Mouse (Mus musculus): ENCODE data around the gene Scai. TPM values are rescaled to one million over a fixed set of nuclear protein-coding genes. Genes with fewer than 3 reads are reported as not detected.

Gene Scai
- polyA plus RNA-seq, 1 experiment from 2014 or later = 6.6 TPM

DNA sequence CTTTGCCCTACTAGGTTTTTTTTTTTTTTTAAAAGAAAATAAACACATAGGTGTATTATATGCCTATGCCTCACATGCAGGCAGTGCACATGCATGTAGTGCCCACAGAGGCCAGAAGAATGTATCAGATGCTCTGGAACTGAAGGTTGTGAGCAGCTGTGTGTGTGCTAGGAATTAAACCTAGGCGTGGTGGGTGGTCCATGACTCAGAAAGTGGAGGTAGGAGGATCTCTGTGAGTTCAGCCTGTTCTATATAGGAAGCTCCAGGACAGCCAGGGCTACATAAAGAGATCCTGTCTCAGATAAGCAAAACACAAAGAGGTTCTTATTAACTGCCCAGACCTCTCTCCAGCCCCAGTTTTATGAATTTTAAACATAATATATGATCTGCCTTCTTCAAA lies 121.4 kb downstream of the Scai start:
- ATAC-seq (replicated peaks; ENCODE audit: low FRiP score, low TSS enrichment, low read depth) (no peak), DNase-seq (ENCODE audit: low spot score) (no peak)
- Histone ChIP-seq H3K4me2 (ENCODE audit: low read length) (no peak overlapping the region), H3K9me3 (ENCODE audit: control insufficient read depth, low read length) (no peaks in the 10 kb centered on the region), H3K27ac (ENCODE audit: low read depth) (no peak overlapping the region), H3K4me3 (ENCODE audit: low read depth, low read length) (no peak overlapping the region), H3K36me3 (ENCODE audit: control insufficient read depth, insufficient read depth, low read length) (no peaks in the 10 kb centered on the region), H3K27me3 (replicated peaks; ENCODE audit: control insufficient read depth, insufficient read depth, low read length) (no peaks in the 10 kb centered on the region), H3K9ac (ENCODE audit: low read length) (no peak overlapping the region), H3K4me1 (replicated peaks; ENCODE audit: control insufficient read depth, insufficient read depth, low read length) (no peaks in the 10 kb centered on the region; the same call in 1 of the 2 replicates)
- 74% methylated on average over 1 of the region's 1 CpGs for WGBS

DNA sequence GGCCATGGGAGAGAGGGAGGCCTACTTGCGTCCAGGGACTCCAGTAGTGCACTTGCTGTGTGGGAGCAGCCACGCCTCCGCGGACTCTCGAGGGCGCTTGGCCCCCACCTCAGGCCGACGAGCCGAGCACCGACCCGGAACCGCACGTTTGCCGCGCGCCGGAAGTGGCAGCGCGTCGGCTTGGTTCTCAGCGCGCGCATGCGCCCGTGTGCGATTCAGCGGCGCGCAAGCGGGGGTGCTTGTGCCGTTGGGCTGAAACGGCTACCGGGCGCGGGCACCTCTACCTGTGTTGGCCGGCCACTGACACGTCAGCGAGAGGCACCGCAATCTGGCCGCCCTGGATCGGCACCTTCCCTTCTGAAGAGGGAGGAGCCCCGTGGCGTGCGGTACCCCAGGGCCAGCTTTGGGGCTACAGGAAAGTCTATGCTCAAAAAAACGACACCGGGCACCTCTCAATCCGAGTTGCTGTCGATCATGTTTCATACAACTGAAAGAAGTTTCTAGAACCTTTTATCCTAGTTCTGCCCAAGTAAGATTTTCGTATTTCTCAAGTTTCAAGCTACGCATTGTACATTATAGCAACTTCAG lies 125.0 kb downstream of the Scai start, which contains the start of gene Golga1:
Golga1 (minus strand) TSS at position 142 of the 588 bp plus-strand sequence.
- no peaks in the 10 kb centered on the region for H3K9me3 ChIP-seq (ENCODE audit: control insufficient read depth, low read length)
- 1% methylated on average over 50 of the region's 50 CpGs for WGBS
- H3K9ac ChIP-seq (ENCODE audit: low read length) = peak within 1 kb of the TSS; percentile 90
- H3K36me3 ChIP-seq (ENCODE audit: control insufficient read depth, insufficient read depth, low read length) = peaks cover 18% of the 10 kb centered on the region
- H3K27me3 ChIP-seq (replicated peaks; ENCODE audit: control insufficient read depth, insufficient read depth, low read length) = no peaks in the 10 kb centered on the region
- H3K4me2 ChIP-seq (ENCODE audit: low read length) = peak within 1 kb of the TSS; percentile 77
- ATAC-seq (replicated peaks; ENCODE audit: low FRiP score, low TSS enrichment, low read depth) (peak; percentile 98), DNase-seq (ENCODE audit: low spot score) (peak; percentile 91)
- peak within 1 kb of the TSS; percentile 84 for H3K27ac ChIP-seq (ENCODE audit: low read depth)
- peak within 1 kb of the TSS; percentile 83 for H3K4me3 ChIP-seq (ENCODE audit: low read depth, low read length)
- no peaks in the 10 kb centered on the region; the same call in 1 of the 2 replicates for H3K4me1 ChIP-seq (replicated peaks; ENCODE audit: control insufficient read depth, insufficient read depth, low read length)

DNA sequence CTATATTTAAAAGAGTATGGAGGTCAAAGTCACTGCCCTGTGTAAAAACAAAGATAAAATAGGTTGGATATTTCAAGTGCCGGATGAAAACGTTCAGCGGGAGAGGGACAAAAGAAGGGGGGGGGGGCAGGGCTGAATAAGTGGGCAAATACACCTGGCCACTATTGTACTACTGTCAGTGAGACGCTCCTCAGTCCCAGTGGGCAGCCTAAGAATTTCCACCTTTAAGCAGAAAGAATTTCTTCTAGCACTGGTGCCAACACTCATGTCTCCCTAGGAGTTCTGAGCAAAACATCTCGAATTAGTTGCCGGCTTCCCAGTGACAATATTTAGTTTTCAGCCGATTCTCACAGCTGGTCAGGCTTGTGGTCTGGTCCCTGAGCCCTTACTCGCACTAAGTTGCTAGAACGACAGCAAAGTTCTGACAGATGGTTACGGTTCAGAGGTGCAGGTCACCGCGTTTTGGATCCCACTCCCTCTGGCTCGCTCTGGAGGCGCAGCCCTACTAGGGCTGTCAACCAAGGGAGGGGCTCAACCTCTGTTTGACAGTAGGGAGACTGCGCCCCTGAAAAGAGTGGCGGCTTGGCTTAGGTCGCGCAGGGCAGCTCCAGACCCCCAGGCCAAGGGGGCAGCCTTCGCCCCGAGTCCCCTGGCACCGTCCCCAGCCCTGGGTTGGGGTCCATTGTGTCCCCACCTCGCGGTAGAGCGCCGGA lies 125.7 kb downstream of the Scai start:
- H3K27me3 ChIP-seq (replicated peaks; ENCODE audit: control insufficient read depth, insufficient read depth, low read length) = no peaks in the 10 kb centered on the region
- DNase-seq (ENCODE audit: low spot score) (no peak), ATAC-seq (replicated peaks; ENCODE audit: low FRiP score, low TSS enrichment, low read depth) (peak; percentile 82)

DNA sequence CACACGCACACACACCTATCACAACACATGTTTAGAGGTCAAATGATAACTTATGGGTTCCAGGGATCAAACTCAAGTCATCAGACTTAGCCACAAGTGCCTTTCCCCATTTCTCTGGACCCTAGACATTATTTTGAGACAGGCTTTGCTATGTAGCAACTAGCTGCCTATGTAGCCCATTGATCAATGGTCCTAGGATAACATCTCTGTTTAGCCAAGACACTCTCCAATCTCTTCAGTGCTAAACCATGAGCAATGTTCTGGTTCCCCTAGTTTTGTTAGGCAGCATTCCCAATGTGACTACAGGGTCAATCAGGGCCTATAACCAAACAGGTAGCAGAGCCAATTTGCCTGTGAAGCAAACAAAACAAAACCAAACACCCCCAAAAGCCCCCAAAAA lies 142.0 kb downstream of the Scai start:
- WGBS = 94% methylated on average over 1 of the region's 1 CpGs
- Histone ChIP-seq H3K36me3 (ENCODE audit: control insufficient read depth, insufficient read depth, low read length) (peaks cover 86% of the 10 kb centered on the region), H3K4me3 (ENCODE audit: low read depth, low read length) (no peak overlapping the region), H3K27me3 (replicated peaks; ENCODE audit: control insufficient read depth, insufficient read depth, low read length) (no peaks in the 10 kb centered on the region), H3K9ac (ENCODE audit: low read length) (no peak overlapping the region), H3K4me1 (replicated peaks; ENCODE audit: control insufficient read depth, insufficient read depth, low read length) (no peaks in the 10 kb centered on the region), H3K27ac (ENCODE audit: low read depth) (no peak overlapping the region), H3K4me2 (ENCODE audit: low read length) (no peak overlapping the region), H3K9me3 (ENCODE audit: control insufficient read depth, low read length) (no peaks in the 10 kb centered on the region)
- ATAC-seq (replicated peaks; ENCODE audit: low FRiP score, low TSS enrichment, low read depth) (no peak), DNase-seq (ENCODE audit: low spot score) (no peak)

More for the DNA sequence above, 125.7 kb downstream of the Scai start:
- H3K36me3 ChIP-seq (ENCODE audit: control insufficient read depth, insufficient read depth, low read length) = peaks cover 25% of the 10 kb centered on the region
- WGBS = 5% methylated on average over 25 of the region's 25 CpGs
- H3K4me1 ChIP-seq (replicated peaks; ENCODE audit: control insufficient read depth, insufficient read depth, low read length) = no peaks in the 10 kb centered on the region; the same call in 1 of the 2 replicates
- H3K9me3 ChIP-seq (ENCODE audit: control insufficient read depth, low read length) = no peaks in the 10 kb centered on the region
- peak overlapping the region; percentile 83 for H3K4me3 ChIP-seq (ENCODE audit: low read depth, low read length)
- peak overlapping the region; percentile 77 for H3K4me2 ChIP-seq (ENCODE audit: low read length)
- H3K27ac ChIP-seq (ENCODE audit: low read depth) = peak overlapping the region; percentile 84
- H3K9ac ChIP-seq (ENCODE audit: low read length) = peak overlapping the region; percentile 90

DNA sequence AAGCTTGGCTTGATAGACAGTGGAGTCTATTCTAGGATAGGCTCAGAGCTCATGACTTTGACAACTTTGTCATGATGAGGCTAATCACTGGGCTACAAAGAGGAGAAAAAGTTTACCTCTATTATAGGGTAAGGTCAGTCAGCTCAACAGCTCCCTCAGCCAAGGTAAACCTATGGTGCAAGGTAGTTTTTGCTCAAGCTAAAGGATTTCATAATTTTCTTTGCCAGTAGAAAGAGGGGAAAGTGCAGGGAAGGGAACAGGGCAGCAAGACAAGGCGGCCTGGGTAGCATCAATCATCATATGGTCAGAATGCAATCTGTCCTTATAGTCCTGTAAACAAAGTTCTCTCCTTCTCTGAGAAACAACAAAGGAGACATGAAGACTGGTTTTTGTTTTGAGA lies 150.3 kb downstream of the Scai start:
- H3K4me1 ChIP-seq (replicated peaks; ENCODE audit: control insufficient read depth, insufficient read depth, low read length) = no peaks in the 10 kb centered on the region
- H3K27me3 ChIP-seq (replicated peaks; ENCODE audit: control insufficient read depth, insufficient read depth, low read length) = no peaks in the 10 kb centered on the region
- peaks cover 76% of the 10 kb centered on the region for H3K36me3 ChIP-seq (ENCODE audit: control insufficient read depth, insufficient read depth, low read length)
- H3K9me3 ChIP-seq (ENCODE audit: control insufficient read depth, low read length) = no peaks in the 10 kb centered on the region
- no peak overlapping the region for H3K9ac ChIP-seq (ENCODE audit: low read length)
- no peak overlapping the region for H3K4me2 ChIP-seq (ENCODE audit: low read length)
- no peak for DNase-seq (ENCODE audit: low spot score)
- whole genome bisulfite sequencing = 94% methylated on average over 1 of the region's 1 CpGs
- ATAC-seq (replicated peaks; ENCODE audit: low FRiP score, low TSS enrichment, low read depth) = no peak
- H3K27ac ChIP-seq (ENCODE audit: low read depth) = no peak overlapping the region
- no peak overlapping the region for H3K4me3 ChIP-seq (ENCODE audit: low read depth, low read length)

DNA sequence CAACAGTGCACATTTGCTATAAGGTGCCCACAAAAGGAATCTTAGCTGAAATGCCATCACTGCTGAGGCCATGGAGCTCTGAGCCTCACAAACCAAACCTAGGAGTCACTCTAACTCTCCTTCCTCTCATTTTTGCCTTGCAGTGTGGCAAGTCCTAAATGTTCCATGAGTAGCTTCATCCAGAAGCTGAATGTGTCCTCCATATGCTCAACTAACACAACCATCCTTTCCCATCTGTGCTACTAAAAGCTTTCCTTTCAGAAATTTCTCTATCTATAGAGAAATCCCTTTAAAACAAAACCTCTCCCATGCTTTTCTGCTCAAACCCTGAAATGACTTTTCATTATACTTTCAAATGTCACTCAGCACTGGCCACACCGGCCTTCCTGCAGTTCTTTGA lies 158.9 kb downstream of the Scai start:
- H3K4me2 ChIP-seq (ENCODE audit: low read length) = no peak overlapping the region
- no peak for DNase-seq (ENCODE audit: low spot score)
- no peak for ATAC-seq (replicated peaks; ENCODE audit: low FRiP score, low TSS enrichment, low read depth)
- 94% methylated on average over 1 of the region's 1 CpGs for WGBS
- H3K9ac ChIP-seq (ENCODE audit: low read length) = no peak overlapping the region
- H3K9me3 ChIP-seq (ENCODE audit: control insufficient read depth, low read length) = no peaks in the 10 kb centered on the region
- no peak overlapping the region for H3K27ac ChIP-seq (ENCODE audit: low read depth)
- no peaks in the 10 kb centered on the region for H3K27me3 ChIP-seq (replicated peaks; ENCODE audit: control insufficient read depth, insufficient read depth, low read length)
- peaks cover 80% of the 10 kb centered on the region for H3K36me3 ChIP-seq (ENCODE audit: control insufficient read depth, insufficient read depth, low read length)
- H3K4me1 ChIP-seq (replicated peaks; ENCODE audit: control insufficient read depth, insufficient read depth, low read length) = no peaks in the 10 kb centered on the region
- H3K4me3 ChIP-seq (ENCODE audit: low read depth, low read length) = no peak overlapping the region

DNA sequence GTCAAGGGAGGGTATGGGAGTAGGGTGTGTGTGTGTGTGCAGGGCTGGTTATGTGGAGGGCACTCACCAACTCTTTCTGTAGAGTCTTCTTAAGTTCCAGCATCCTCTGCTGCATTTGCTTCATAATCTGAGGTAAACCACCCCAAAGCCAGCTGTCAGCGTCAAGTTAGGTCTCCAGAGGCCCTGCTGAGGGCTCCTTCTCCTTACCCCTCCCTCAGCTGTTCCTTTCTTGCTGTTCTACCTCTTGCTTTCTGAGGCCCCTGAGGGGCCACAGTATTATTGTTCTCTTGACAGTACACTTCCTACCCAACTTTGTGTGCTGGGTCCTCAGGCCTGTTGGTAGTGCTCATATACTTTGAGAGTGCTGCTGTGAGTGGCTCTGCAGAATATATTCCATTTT lies 170.5 kb downstream of the Scai start:
- Histone ChIP-seq H3K27ac (ENCODE audit: low read depth) (no peak overlapping the region), H3K4me1 (replicated peaks; ENCODE audit: control insufficient read depth, insufficient read depth, low read length) (no peaks in the 10 kb centered on the region), H3K27me3 (replicated peaks; ENCODE audit: control insufficient read depth, insufficient read depth, low read length) (no peaks in the 10 kb centered on the region), H3K9ac (ENCODE audit: low read length) (no peak overlapping the region), H3K9me3 (ENCODE audit: control insufficient read depth, low read length) (no peaks in the 10 kb centered on the region), H3K36me3 (ENCODE audit: control insufficient read depth, insufficient read depth, low read length) (peaks cover 94% of the 10 kb centered on the region), H3K4me3 (ENCODE audit: low read depth, low read length) (no peak overlapping the region), H3K4me2 (ENCODE audit: low read length) (no peak overlapping the region)
- no peak for ATAC-seq (replicated peaks; ENCODE audit: low FRiP score, low TSS enrichment, low read depth)
- DNase-seq (ENCODE audit: low spot score) = no peak
- 100% methylated on average over 1 of the region's 1 CpGs for WGBS

DNA sequence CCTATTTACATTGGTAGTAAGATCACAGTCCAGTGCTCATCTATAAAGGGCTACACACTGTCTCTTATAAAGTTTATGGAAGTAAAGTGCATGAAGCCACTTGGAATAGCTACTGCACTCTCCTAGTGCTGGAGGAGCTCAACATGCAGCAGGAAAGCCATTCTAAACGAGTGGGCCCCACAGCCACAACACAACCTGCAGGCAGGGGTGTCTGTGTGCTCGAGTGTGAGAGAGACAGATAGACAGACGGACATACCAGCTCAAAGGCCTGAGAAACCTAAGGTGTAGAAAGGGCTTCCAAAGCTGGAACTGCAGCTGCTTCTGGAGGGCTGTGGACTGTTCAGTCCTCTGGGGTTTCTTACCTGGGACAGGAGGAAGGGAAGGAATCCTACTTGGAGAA lies 174.0 kb downstream of the Scai start:
- no peaks in the 10 kb centered on the region for H3K4me1 ChIP-seq (replicated peaks; ENCODE audit: control insufficient read depth, insufficient read depth, low read length)
- no peak overlapping the region for H3K9ac ChIP-seq (ENCODE audit: low read length)
- no peaks in the 10 kb centered on the region for H3K9me3 ChIP-seq (ENCODE audit: control insufficient read depth, low read length)
- H3K27ac ChIP-seq (ENCODE audit: low read depth) = no peak overlapping the region
- H3K4me2 ChIP-seq (ENCODE audit: low read length) = no peak overlapping the region
- H3K27me3 ChIP-seq (replicated peaks; ENCODE audit: control insufficient read depth, insufficient read depth, low read length) = no peaks in the 10 kb centered on the region
- ATAC-seq (replicated peaks; ENCODE audit: low FRiP score, low TSS enrichment, low read depth) = no peak
- peaks cover 91% of the 10 kb centered on the region for H3K36me3 ChIP-seq (ENCODE audit: control insufficient read depth, insufficient read depth, low read length)
- DNase-seq (ENCODE audit: low spot score) = no peak
- WGBS = 82% methylated on average over 3 of the region's 3 CpGs
- no peak overlapping the region for H3K4me3 ChIP-seq (ENCODE audit: low read depth, low read length)
